Mouse (Mus musculus) kidney, adult 2 months (tissue): ENCODE results near the gene Larp4. TPM values are rescaled to one million over a fixed set of nuclear protein-coding genes. Genes with fewer than 3 reads are reported as not detected.

Experiments
- DNase-seq: peaks from one replicate; pipeline ENCODE4 v3.0.0; 2021
- H3K27ac ChIP-seq: fragments of 200-500 bp; 2 replicates; pipeline ENCODE4 v1.5.1; 2012; ENCODE audit warnings: low read depth, low read length, control low read depth, inconsistent platforms; ENCODE audit not compliant: insufficient read depth
- H3K27me3 ChIP-seq: fragments of 200-500 bp; replicated peaks from 2 replicates; pipeline ENCODE4 v1.6.1; 2012; ENCODE audit warnings: mild to moderate bottlenecking, moderate library complexity, low read length, inconsistent platforms; ENCODE audit not compliant: control insufficient read depth, insufficient read depth
- H3K36me3 ChIP-seq: fragments of 200-500 bp; 2 replicates; pipeline ENCODE4 v1.6.1; 2012; ENCODE audit warnings: mild to moderate bottlenecking, moderate library complexity, low read length, inconsistent platforms; ENCODE audit not compliant: control insufficient read depth, insufficient read depth
- H3K4me1 ChIP-seq: fragments of 200-500 bp; 2 replicates; pipeline ENCODE4 v1.6.1; 2011; ENCODE audit warnings: low read length; ENCODE audit not compliant: control insufficient read depth, insufficient read depth
- H3K4me3 ChIP-seq: fragments of 200-500 bp; 2 replicates; pipeline ENCODE4 v1.5.1; 2011; ENCODE audit warnings: mild to moderate bottlenecking, low read depth, low read length, control low read depth; ENCODE audit not compliant: insufficient read depth
- CTCF ChIP-seq: fragments of 200-500 bp; conservative IDR thresholded peaks from 2 replicates; pipeline ENCODE4 v1.5.1; 2011; ENCODE audit warnings: low read depth, mild to moderate bottlenecking, control low read depth, low read length, moderate library complexity, mixed read lengths; ENCODE audit not compliant: insufficient read depth, insufficient read length
- POLR2A ChIP-seq: fragments of 200-500 bp; IDR thresholded peaks from one replicate; pipeline ENCODE4 v1.6.1; 2011; ENCODE audit warnings: low read depth, low read length, control low read depth
- WGBS: fragments of 180-500 bp; shearing (Covaris S2); methylation state at CpG from one replicate; pipeline ENCODE4 v1.1.7; 2018; 5-methylcytosine and 5-hydroxymethylcytosine counted together
- polyA plus RNA-seq: library from polyadenylated mRNA; depleted of rRNA; stranded (reverse); fragments of >200 nt; gene quantifications from 2 replicates; pipeline ENCODE4 v1.2.3, GENCODE M21; 2012

Gene Larp4
- polyA plus RNA-seq, 1 experiment: 43.4 TPM

GRCm38 (mm10) chr15:100045576-100045975 is 75.7 kb downstream of the Larp4 start:
- DNase-seq: no peak
- TF ChIP-seq CTCF (no peak), POLR2A (no peak)
- no peak overlapping the region for H3K4me3 ChIP-seq
- no peak overlapping the region for H3K27ac ChIP-seq
- H3K27me3 ChIP-seq: no peaks in the 10 kb centered on the region
- no peaks in the 10 kb centered on the region for H3K36me3 ChIP-seq
- 43% methylated on average over 6 of the region's 6 CpGs for WGBS
- H3K4me1 ChIP-seq: peaks cover 15% of the 10 kb centered on the region; the same call in 1 of the 2 replicates

DNA sequence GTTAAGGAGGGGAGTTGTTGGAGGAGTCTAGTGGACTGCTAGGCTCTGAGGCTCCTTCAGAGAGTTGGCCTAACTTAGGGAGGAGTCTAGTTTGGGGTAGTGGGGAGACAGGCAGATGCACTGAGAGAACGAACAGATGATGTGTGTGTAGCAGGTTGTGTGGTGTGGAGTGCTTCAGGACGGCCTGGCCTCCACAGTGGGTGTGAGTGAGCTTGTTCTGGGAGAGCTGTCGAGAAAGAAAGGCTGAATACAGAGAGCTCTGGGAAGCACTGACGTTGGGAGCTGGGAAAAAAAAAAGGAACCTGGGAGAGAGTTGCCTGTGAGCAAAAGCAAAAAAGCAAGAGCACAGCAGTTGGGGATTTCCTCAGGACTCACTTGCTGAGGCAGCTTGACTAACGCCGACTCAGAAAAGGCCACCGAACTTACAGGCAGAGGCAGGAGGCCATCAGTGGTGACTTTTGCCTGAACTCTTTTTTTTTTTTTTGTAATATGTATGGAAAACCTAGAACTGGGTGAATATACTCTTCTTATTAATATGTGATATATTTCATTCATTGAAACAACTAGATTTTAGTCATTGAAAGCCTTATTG is 79.7 kb downstream of the Larp4 start:
- no peaks in the 10 kb centered on the region for H3K36me3 ChIP-seq
- TF ChIP-seq POLR2A: no peak
- no peak for TF ChIP-seq CTCF
- no peak for DNase-seq
- no peak overlapping the region for H3K27ac ChIP-seq
- peaks cover 15% of the 10 kb centered on the region; the same call in 1 of the 2 replicates for H3K4me1 ChIP-seq
- H3K4me3 ChIP-seq: no peak overlapping the region
- WGBS: 78% methylated on average over 7 of the region's 7 CpGs
- no peaks in the 10 kb centered on the region for H3K27me3 ChIP-seq

GRCm38 (mm10) chr15:100050940-100051339 is 81.1 kb downstream of the Larp4 start:
- Histone ChIP-seq H3K36me3 (no peaks in the 10 kb centered on the region), H3K4me1 (peaks cover 10% of the 10 kb centered on the region; the same call in 1 of the 2 replicates), H3K4me3 (no peak overlapping the region), H3K27me3 (no peaks in the 10 kb centered on the region), H3K27ac (no peak overlapping the region)
- 86% methylated on average over 7 of the region's 7 CpGs for WGBS
- DNase-seq: no peak
- TF ChIP-seq CTCF (no peak), POLR2A (no peak)

GRCm38 (mm10) chr15:100052726-100053125 is 82.9 kb downstream of the Larp4 start:
- no peak for TF ChIP-seq CTCF
- no peak for TF ChIP-seq POLR2A
- Histone ChIP-seq H3K4me3 (no peak overlapping the region), H3K27ac (no peak overlapping the region), H3K27me3 (no peaks in the 10 kb centered on the region), H3K4me1 (no peaks in the 10 kb centered on the region), H3K36me3 (no peaks in the 10 kb centered on the region)
- no peak for DNase-seq
- WGBS: 72% methylated on average over 3 of the region's 3 CpGs

DNA sequence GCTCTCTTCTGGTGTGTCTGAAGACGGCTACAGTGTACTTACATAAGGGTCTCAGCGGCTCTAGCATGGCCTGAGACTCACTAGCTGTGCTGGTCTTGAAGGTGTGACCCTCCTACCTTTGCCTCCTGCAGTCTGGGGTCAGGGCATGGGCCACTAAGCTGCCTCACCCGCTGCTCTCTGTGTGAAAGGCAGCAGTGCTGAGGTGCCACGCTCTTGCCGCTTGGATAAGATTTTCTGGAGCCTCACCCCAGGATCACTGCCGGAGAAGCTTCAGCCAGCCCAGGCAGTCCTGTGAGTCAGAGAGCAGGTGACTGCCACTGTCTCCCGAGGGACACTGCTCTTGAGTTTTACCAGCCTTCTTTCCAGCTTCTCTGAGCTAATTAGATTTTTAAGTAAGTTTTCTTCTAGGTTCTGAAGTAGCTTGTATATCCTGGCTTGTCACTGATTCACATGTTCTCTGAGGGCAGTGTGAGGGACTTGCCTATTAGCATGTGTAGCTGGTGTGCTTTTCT is 86.6 kb downstream of the Larp4 start:
- 72% methylated on average over 7 of the region's 7 CpGs for WGBS

GRCm38 (mm10) chr15:100057698-100058097 is 87.8 kb downstream of the Larp4 start:
- TF ChIP-seq CTCF: no peak
- H3K4me3 ChIP-seq: no peak overlapping the region
- H3K27ac ChIP-seq: no peak overlapping the region
- WGBS: 84% methylated on average over 3 of the region's 3 CpGs
- H3K36me3 ChIP-seq: no peaks in the 10 kb centered on the region
- no peak for DNase-seq
- no peaks in the 10 kb centered on the region for H3K27me3 ChIP-seq
- 0 out of 2 replicates have a peak, but pooled peaks cover 2% of the 10 kb centered on the region for H3K4me1 ChIP-seq

More for the DNA sequence above, 86.6 kb downstream of the Larp4 start:
- Histone ChIP-seq H3K36me3 (no peaks in the 10 kb centered on the region), H3K27me3 (no peaks in the 10 kb centered on the region), H3K27ac (no peak overlapping the region), H3K4me3 (no peak overlapping the region), H3K4me1 (0 out of 2 replicates have a peak, but pooled peaks cover 2% of the 10 kb centered on the region)
- no peak for TF ChIP-seq CTCF
- no peak for DNase-seq

GRCm38 (mm10) chr15:100058143-100058542 is 88.3 kb downstream of the Larp4 start:
- H3K36me3 ChIP-seq: no peaks in the 10 kb centered on the region
- peaks cover 4% of the 10 kb centered on the region; the same call in 1 of the 2 replicates for H3K4me1 ChIP-seq
- WGBS: 87% methylated on average over 3 of the region's 3 CpGs
- no peak for DNase-seq
- H3K27me3 ChIP-seq: no peaks in the 10 kb centered on the region
- TF ChIP-seq POLR2A: no peak
- TF ChIP-seq CTCF: no peak
- H3K27ac ChIP-seq: no peak overlapping the region
- no peak overlapping the region for H3K4me3 ChIP-seq
